Mouse (Mus musculus) heart, postnatal 0 days (tissue): ENCODE data around the gene 4921501E09Rik.

Experiments used
- CTCF ChIP-seq: IDR thresholded peaks from 2 replicates; pipeline ENCODE4 v1.5.1; 2016; ENCODE audit warnings: antibody characterized with exemption, control low read depth, low read depth
- EP300 ChIP-seq: IDR thresholded peaks from 2 replicates; pipeline ENCODE4 v1.6.1; 2016; ENCODE audit warnings: antibody characterized with exemption, low read depth

GRCm38 (mm10) chr17:33097396-33097795 lies 29.5 kb upstream of the 4921501E09Rik start:
- no peak for TF ChIP-seq EP300
- no peak for TF ChIP-seq CTCF
